Mouse (Mus musculus) embryo, embryonic 11.5 days (tissue): ENCODE measurements around the gene Maz.

Experiments used
- DNase-seq: peaks from one replicate; pipeline ENCODE4 v3.0.0-alpha.2; 2012; ENCODE audit warnings: low read depth, low spot score

The Maz gene

GRCm38 (mm10) chr7:127008239-127009019, 18.4 kb downstream of the Maz start:
- DNase-seq = no peak

GRCm38 (mm10) chr7:127007313-127008024, 19.4 kb downstream of the Maz start:
- no peak for DNase-seq

GRCm38 (mm10) chr7:127004122-127004875, 22.5 kb downstream of the Maz start:
- no peak for DNase-seq

GRCm38 (mm10) chr7:127003620-127004019, 23.2 kb downstream of the Maz start:
- no peak for DNase-seq

GRCm38 (mm10) chr7:126999568-126999967, 27.3 kb downstream of the Maz start:
- DNase-seq = no peak

- no peak for DNase-seq
These were observed 30.4 kb downstream of the Maz start for GRCm38 (mm10) chr7:126996449-126996848.

- DNase-seq = no peak
These were observed 38.0 kb downstream of the Maz start for GRCm38 (mm10) chr7:126988816-126989215.

- DNase-seq = no peak
These were observed 40.5 kb downstream of the Maz start for GRCm38 (mm10) chr7:126986319-126986718.

GRCm38 (mm10) chr7:126984667-126985444, 42.0 kb downstream of the Maz start:
- DNase-seq = no peak

GRCm38 (mm10) chr7:126983113-126983512, 43.7 kb downstream of the Maz start:
- DNase-seq = no peak

- DNase-seq = no peak
These were observed 44.8 kb downstream of the Maz start for GRCm38 (mm10) chr7:126982054-126982453.

- no peak for DNase-seq
These were observed 45.2 kb downstream of the Maz start for GRCm38 (mm10) chr7:126981601-126982000.

- DNase-seq = no peak
These were observed 48.0 kb downstream of the Maz start for GRCm38 (mm10) chr7:126978841-126979240.

- DNase-seq = no peak
These were observed 49.9 kb downstream of the Maz start for GRCm38 (mm10) chr7:126976878-126977459.

GRCm38 (mm10) chr7:126975950-126976866, 50.6 kb downstream of the Maz start, which contains the start of gene Cdiptos:
Cdiptos (minus strand) TSS chr7:126976098.
- peak; percentile 93 for DNase-seq

GRCm38 (mm10) chr7:126975893-126975949, 51.1 kb downstream of the Maz start, which contains the start of gene Cdipt:
Cdipt (plus strand) TSS chr7:126975914.
- DNase-seq = no peak

GRCm38 (mm10) chr7:126975493-126975892, 51.3 kb downstream of the Maz start:
- DNase-seq = no peak
